Mouse (Mus musculus): Measurements from ENCODE around the gene Rassf7. TPM values are rescaled to one million over a fixed set of nuclear protein-coding genes. Genes with fewer than 3 reads are reported as not detected.

Gene Rassf7
- total RNA-seq, 1 experiment from 2014 or later: 7.1 TPM

DNA sequence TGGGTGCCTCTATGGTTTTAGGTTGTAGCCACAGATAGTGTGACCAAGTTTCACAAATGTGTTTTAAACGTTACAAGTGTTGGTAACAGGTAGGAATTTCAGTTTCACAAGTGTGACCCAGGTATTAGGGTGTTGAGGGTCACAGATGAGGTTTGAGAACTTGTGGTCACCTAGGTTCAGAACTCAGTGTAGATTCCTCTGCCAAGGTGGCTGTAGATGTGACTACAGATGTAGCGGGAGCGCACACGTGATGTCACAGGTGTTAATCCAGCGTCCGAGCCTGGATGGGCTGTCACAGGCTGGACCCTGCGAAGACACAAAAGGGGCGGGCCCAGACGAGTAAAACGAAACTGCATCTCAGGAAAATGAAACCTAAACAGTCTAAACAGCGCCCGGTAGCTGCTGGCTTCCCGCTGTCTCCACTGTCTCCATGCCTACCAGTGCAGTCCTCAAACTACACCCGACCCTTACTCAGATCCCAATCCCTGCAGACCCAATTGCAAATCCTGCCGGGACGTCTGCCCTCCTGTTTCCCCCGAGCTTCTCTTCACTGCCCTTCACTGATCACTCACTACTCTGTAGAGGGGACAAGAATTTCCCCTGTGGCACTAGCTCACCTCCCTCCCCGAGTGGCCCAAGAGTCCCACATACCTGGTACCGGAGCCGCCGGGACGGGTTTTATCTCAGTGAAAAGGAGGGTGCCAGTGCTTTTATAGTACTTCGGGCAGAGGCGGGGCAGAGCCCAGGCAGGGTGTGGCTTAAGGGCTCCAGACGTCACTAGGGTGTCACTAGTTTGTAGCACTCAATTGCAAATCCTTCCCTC lies 50.3 kb downstream of the Rassf7 start, which contains the start of gene Irf7:
Gene Irf7, minus strand, starts transcription at position 743 of the 823 bp plus-strand sequence.
- ATAC-seq (ENCODE audit: extremely low read depth, insufficient number of reproducible peaks, low FRiP score, poor library complexity, severe bottlenecking): peak; percentile 78

Other genes with a start within 250 kb of the Rassf7 start
- gene Ifitm1, start 248.6 kb upstream of the Rassf7 start, total RNA-seq (2017): 416 and 446 TPM in 2 replicates
- 187 and 230 TPM in 2 replicates for gene Ifitm3, start 205.1 kb upstream of the Rassf7 start, total RNA-seq (2017)
- gene Ifitm6, start 197.9 kb upstream of the Rassf7 start, total RNA-seq (2017): 105 and 120 TPM in 2 replicates
- not detected in 2 replicates for gene Gm17387, start 186.7 kb upstream of the Rassf7 start, total RNA-seq (2017)
- gene B4galnt4, start 154.8 kb upstream of the Rassf7 start, total RNA-seq (2017): not detected in 2 replicates
- 10.5 and 11.0 TPM in 2 replicates for gene Pkp3, start 137.6 kb upstream of the Rassf7 start, total RNA-seq (2017)
- gene Sigirr, start 115.3 kb upstream of the Rassf7 start, total RNA-seq (2017): 21.0 and 21.9 TPM in 2 replicates
- not detected in 2 replicates for gene Ano9, start 98.1 kb upstream of the Rassf7 start, total RNA-seq (2017)
- gene Ptdss2, start 93.5 kb upstream of the Rassf7 start, total RNA-seq (2017): 4.2 and 6.3 TPM in 2 replicates
- 41.0 and 51.8 TPM in 2 replicates for gene Rnh1, start 43.0 kb upstream of the Rassf7 start, total RNA-seq (2017)
- gene Hras, start 21.9 kb upstream of the Rassf7 start, total RNA-seq (2017): 13.7 and 23.8 TPM in 2 replicates
- 1.9 and 3.9 TPM in 2 replicates for gene Lrrc56, start 21.7 kb upstream of the Rassf7 start, total RNA-seq (2017)
- 2.6 and 3.2 TPM in 2 replicates for gene Lmntd2, start 1.8 kb upstream of the Rassf7 start, total RNA-seq (2017)
- gene Phrf1, start 12.9 kb downstream of the Rassf7 start, total RNA-seq (2017): 82.6 and 97.8 TPM in 2 replicates
- 122 and 134 TPM in 2 replicates for gene Irf7, start 50.6 kb downstream of the Rassf7 start, total RNA-seq (2017)
- not detected in 2 replicates for gene Cdhr5, start 60.9 kb downstream of the Rassf7 start, total RNA-seq (2017)
- not detected in 2 replicates for gene Sct, start 63.3 kb downstream of the Rassf7 start, total RNA-seq (2017)
- not detected in 2 replicates for gene Drd4, start 76.1 kb downstream of the Rassf7 start, total RNA-seq (2017)
- 23.2 and 27.9 TPM in 2 replicates for gene Deaf1, start 111.8 kb downstream of the Rassf7 start, total RNA-seq (2017)
- 24.2 and 24.7 TPM in 2 replicates for gene Tmem80, start 111.9 kb downstream of the Rassf7 start, total RNA-seq (2017)
- gene Eps8l2, start 123.0 kb downstream of the Rassf7 start, total RNA-seq (2017): 3.1 and 7.9 TPM in 2 replicates
- gene Taldo1, start 176.3 kb downstream of the Rassf7 start, total RNA-seq (2017): 1,594 and 1,707 TPM in 2 replicates
- gene Gatd1, start 198.3 kb downstream of the Rassf7 start, total RNA-seq (2017): 16.8 and 21.9 TPM in 2 replicates
- gene Cend1, start 213.6 kb downstream of the Rassf7 start, total RNA-seq (2017): 0.25 TPM in 1 of 2 replicates, not detected in the other
- 4.9 and 9.7 TPM in 2 replicates for gene Slc25a22, start 222.0 kb downstream of the Rassf7 start, total RNA-seq (2017)
- gene Pidd1, start 228.2 kb downstream of the Rassf7 start, total RNA-seq (2017): 2.9 and 6.5 TPM in 2 replicates
- 2,224 and 3,167 TPM in 2 replicates for gene Rplp2, start 231.5 kb downstream of the Rassf7 start, total RNA-seq (2017)
- gene Pnpla2, start 239.3 kb downstream of the Rassf7 start, total RNA-seq (2017): 74.4 and 78.7 TPM in 2 replicates
- 2.8 and 3.2 TPM in 2 replicates for gene Cracr2b, start 245.2 kb downstream of the Rassf7 start, total RNA-seq (2017)

Measured in neutrophil, adult 5-6 weeks (primary cell).